Mouse (Mus musculus) neural tube, embryonic 12.5 days (tissue): ENCODE results near the gene Daam2. TPM values are rescaled to one million over a fixed set of nuclear protein-coding genes. Genes with fewer than 3 reads are reported as not detected.

Experiments
- ATAC-seq: fragments of 200-750 bp; cut with Nextera tagmentation; 2 replicates; pipeline ENCODE4 v1.8.0; 2017; ENCODE audit warnings: low read depth, mild to moderate bottlenecking, moderate TSS enrichment, moderate library complexity; ENCODE audit not compliant: low FRiP score
- H3K27ac ChIP-seq: fragments of 300-500 bp; sonication (generic); 2 replicates; pipeline ENCODE4 v1.5.1; 2016
- H3K27me3 ChIP-seq: fragments of 300-500 bp; sonication (generic); replicated peaks from 2 replicates; pipeline ENCODE4 v1.6.1; 2016; ENCODE audit warnings: mild to moderate bottlenecking
- H3K36me3 ChIP-seq: fragments of 300-500 bp; sonication (generic); 2 replicates; pipeline ENCODE4 v1.6.1; 2016; ENCODE audit warnings: mild to moderate bottlenecking
- H3K4me1 ChIP-seq: fragments of 300-500 bp; sonication (generic); 2 replicates; pipeline ENCODE4 v1.6.1; 2016
- H3K4me2 ChIP-seq: fragments of 300-500 bp; sonication (generic); replicated peaks from 2 replicates; pipeline ENCODE4 v1.6.1; 2016; ENCODE audit warnings: mild to moderate bottlenecking
- H3K4me3 ChIP-seq: fragments of 300-500 bp; sonication (generic); 2 replicates; pipeline ENCODE4 v1.5.1; 2016
- H3K9ac ChIP-seq: fragments of 300-500 bp; sonication (generic); 2 replicates; pipeline ENCODE4 v1.6.1; 2016; ENCODE audit warnings: mild to moderate bottlenecking
- H3K9me3 ChIP-seq: fragments of 300-500 bp; sonication (generic); 2 replicates; pipeline ENCODE4 v1.6.1; 2016; ENCODE audit warnings: mild to moderate bottlenecking
- WGBS: fragments of 180-500 bp; shearing (Covaris S2); methylation state at CpG from one replicate; pipeline ENCODE4 v1.1.7; 2016; 5-methylcytosine and 5-hydroxymethylcytosine counted together
- polyA plus RNA-seq: library from polyadenylated mRNA; unstranded; fragments of >200 nt; fragmentation: Nextera tagmentation; extraction: Ambion mirVana; gene quantifications from 2 replicates; pipeline ENCODE4 v1.2.1, GENCODE M21; 2016

The Daam2 gene
- polyA plus RNA-seq, 1 experiment from 2014 or later, result 6.5 TPM

DNA sequence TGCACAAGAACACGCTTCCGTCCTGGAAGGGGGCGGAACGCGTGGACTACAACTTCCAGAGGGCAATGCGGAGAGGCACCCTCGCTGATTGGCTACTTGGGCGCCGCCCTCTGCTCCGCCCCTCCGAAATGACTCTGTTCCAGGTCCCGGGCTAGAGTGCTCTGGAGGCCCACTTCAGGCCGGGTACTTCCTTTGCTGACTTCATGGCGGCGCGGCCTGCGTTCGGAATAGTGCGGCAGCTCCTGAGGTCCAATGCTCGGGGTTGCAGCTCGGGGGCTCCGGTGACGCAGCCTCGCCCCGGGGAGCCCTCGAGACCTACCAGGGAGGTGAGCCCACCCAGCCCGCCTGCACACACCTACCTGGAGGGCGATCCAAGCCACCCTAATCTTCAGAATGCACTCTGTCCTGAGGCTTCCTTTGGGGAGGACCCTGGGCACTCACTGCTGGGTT lies 135.9 kb downstream of the Daam2 start, which contains the start of gene Mocs1:
Gene Mocs1, plus strand, starts transcription at position 124 of the 450 bp plus-strand sequence.
- Histone ChIP-seq H3K4me1 (peaks cover 7% of the 10 kb centered on the region; the same call in 1 of the 2 replicates), H3K4me3 (peak within 1 kb of the TSS; percentile 69), H3K27me3 (no peaks in the 10 kb centered on the region), H3K36me3 (no peaks in the 10 kb centered on the region), H3K9me3 (no peaks in the 10 kb centered on the region), H3K4me2 (peak within 1 kb of the TSS; percentile 94), H3K9ac (peak within 1 kb of the TSS; percentile 83), H3K27ac (no peak within 1 kb of the TSS)
- WGBS, result 1% methylated on average over 28 of the region's 28 CpGs
- peak; percentile 100 for ATAC-seq

DNA sequence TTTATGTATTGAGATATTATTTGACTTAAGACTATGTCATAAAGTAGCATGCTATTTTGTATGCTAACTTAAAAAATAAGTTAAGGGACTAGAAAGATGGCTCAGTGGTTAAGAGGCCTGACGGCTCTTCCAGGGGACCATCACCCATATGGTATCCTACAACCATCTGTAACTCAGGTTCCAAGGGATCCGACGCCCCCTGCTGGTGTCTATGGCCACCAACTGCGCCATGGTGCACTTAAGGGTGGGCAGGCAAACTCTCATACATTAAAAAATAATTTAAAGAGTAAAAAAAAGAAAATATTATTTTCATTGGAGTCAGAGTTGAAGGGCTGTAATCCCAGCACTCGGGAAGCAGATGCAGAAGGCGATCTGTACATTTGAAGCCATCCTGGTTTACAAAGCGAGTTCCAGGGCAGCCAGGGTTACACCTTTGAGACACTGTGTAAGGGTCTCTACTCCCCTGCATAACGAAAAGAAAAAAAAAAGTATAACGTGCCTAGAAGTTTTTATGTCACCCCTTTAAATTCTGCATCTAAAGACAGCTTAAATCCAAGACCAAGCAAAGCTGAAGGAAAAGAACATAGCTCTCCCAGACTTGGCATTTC lies 136.4 kb downstream of the Daam2 start:
- no peaks in the 10 kb centered on the region for H3K9me3 ChIP-seq
- H3K36me3 ChIP-seq, result no peaks in the 10 kb centered on the region
- WGBS, result 19% methylated on average over 9 of the region's 9 CpGs
- H3K27me3 ChIP-seq, result no peaks in the 10 kb centered on the region
- peaks cover 7% of the 10 kb centered on the region; the same call in 1 of the 2 replicates for H3K4me1 ChIP-seq
- H3K4me3 ChIP-seq, result no peak overlapping the region
- no peak overlapping the region for H3K27ac ChIP-seq
- peak overlapping the region; percentile 94 for H3K4me2 ChIP-seq
- peak; percentile 60 for ATAC-seq
- H3K9ac ChIP-seq, result no peak overlapping the region

GRCm38 (mm10) chr17:49423872-49424271 lies 140.3 kb downstream of the Daam2 start:
- no peak overlapping the region for H3K27ac ChIP-seq
- no peaks in the 10 kb centered on the region for H3K27me3 ChIP-seq
- H3K9me3 ChIP-seq, result no peaks in the 10 kb centered on the region
- H3K36me3 ChIP-seq, result no peaks in the 10 kb centered on the region
- H3K9ac ChIP-seq, result no peak overlapping the region
- no peak overlapping the region for H3K4me2 ChIP-seq
- H3K4me3 ChIP-seq, result no peak overlapping the region
- 90% methylated on average over 3 of the region's 3 CpGs for WGBS
- peaks cover 5% of the 10 kb centered on the region; the same call in 1 of the 2 replicates for H3K4me1 ChIP-seq
- no peak for ATAC-seq

GRCm38 (mm10) chr17:49423067-49423325 lies 141.1 kb downstream of the Daam2 start:
- WGBS, result 76% methylated on average over 2 of the region's 2 CpGs
- ATAC-seq, result no peak
- Histone ChIP-seq H3K27ac (no peak overlapping the region), H3K9ac (no peak overlapping the region), H3K4me1 (no peaks in the 10 kb centered on the region), H3K36me3 (no peaks in the 10 kb centered on the region), H3K9me3 (no peaks in the 10 kb centered on the region), H3K4me3 (no peak overlapping the region), H3K27me3 (no peaks in the 10 kb centered on the region), H3K4me2 (no peak overlapping the region)

GRCm38 (mm10) chr17:49422286-49423066 lies 141.7 kb downstream of the Daam2 start:
- no peaks in the 10 kb centered on the region for H3K27me3 ChIP-seq
- no peaks in the 10 kb centered on the region for H3K4me1 ChIP-seq
- H3K4me3 ChIP-seq, result no peak overlapping the region
- H3K4me2 ChIP-seq, result no peak overlapping the region
- WGBS, result 72% methylated on average over 3 of the region's 3 CpGs
- H3K36me3 ChIP-seq, result no peaks in the 10 kb centered on the region
- no peak overlapping the region for H3K27ac ChIP-seq
- no peak overlapping the region for H3K9ac ChIP-seq
- no peaks in the 10 kb centered on the region for H3K9me3 ChIP-seq
- ATAC-seq, result no peak

- H3K27ac ChIP-seq, result no peak overlapping the region
- no peak overlapping the region for H3K4me2 ChIP-seq
- no peak for ATAC-seq
- no peaks in the 10 kb centered on the region for H3K27me3 ChIP-seq
- H3K4me3 ChIP-seq, result no peak overlapping the region
- no peak overlapping the region for H3K9ac ChIP-seq
- no peaks in the 10 kb centered on the region for H3K4me1 ChIP-seq
- no peaks in the 10 kb centered on the region for H3K9me3 ChIP-seq
- no peaks in the 10 kb centered on the region for H3K36me3 ChIP-seq
- WGBS, result 75% methylated on average over 6 of the region's 6 CpGs
Observed at GRCm38 (mm10) chr17:49419813-49420212, 144.3 kb downstream of the Daam2 start.

DNA sequence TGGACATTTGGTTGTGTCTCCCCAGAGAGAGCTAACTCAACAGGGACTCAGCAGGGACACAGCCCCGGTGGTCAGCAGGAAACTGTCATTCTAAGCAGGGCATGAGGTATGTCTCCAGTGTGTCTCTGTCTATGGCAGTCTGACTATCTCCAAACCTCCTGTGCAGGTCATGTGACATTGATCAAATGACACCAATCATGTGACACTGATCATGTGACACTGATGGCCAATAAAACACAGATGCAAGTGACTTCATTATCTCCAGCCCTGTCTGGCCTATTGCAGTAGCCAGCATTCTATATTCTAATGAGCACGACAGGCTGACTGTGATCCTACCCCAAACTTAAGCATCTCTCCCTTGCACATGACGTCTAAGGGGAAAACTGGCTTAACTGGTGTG lies 147.9 kb downstream of the Daam2 start:
- no peak for ATAC-seq
- Histone ChIP-seq H3K27me3 (no peaks in the 10 kb centered on the region), H3K27ac (no peak overlapping the region), H3K4me1 (no peaks in the 10 kb centered on the region), H3K4me3 (no peak overlapping the region), H3K9ac (no peak overlapping the region), H3K36me3 (no peaks in the 10 kb centered on the region), H3K9me3 (no peaks in the 10 kb centered on the region), H3K4me2 (no peak overlapping the region)
- WGBS, result 74% methylated on average over 3 of the region's 3 CpGs

GRCm38 (mm10) chr17:49413554-49413953 lies 150.6 kb downstream of the Daam2 start:
- H3K36me3 ChIP-seq, result no peaks in the 10 kb centered on the region
- no peak overlapping the region for H3K27ac ChIP-seq
- H3K4me3 ChIP-seq, result no peak overlapping the region
- H3K4me1 ChIP-seq, result no peaks in the 10 kb centered on the region
- 49% methylated on average over 3 of the region's 3 CpGs for WGBS
- no peak for ATAC-seq
- H3K4me2 ChIP-seq, result no peak overlapping the region
- no peaks in the 10 kb centered on the region for H3K9me3 ChIP-seq
- no peak overlapping the region for H3K9ac ChIP-seq
- no peaks in the 10 kb centered on the region for H3K27me3 ChIP-seq

- 88% methylated on average over 5 of the region's 5 CpGs for WGBS
- no peak overlapping the region for H3K4me2 ChIP-seq
Observed at GRCm38 (mm10) chr17:49412974-49413373, 151.2 kb downstream of the Daam2 start.

More at GRCm38 (mm10) chr17:49412974-49413373, 151.2 kb downstream of the Daam2 start:
- Histone ChIP-seq H3K36me3 (no peaks in the 10 kb centered on the region), H3K4me3 (no peak overlapping the region), H3K27me3 (no peaks in the 10 kb centered on the region), H3K9ac (no peak overlapping the region), H3K27ac (no peak overlapping the region), H3K4me1 (no peaks in the 10 kb centered on the region), H3K9me3 (no peaks in the 10 kb centered on the region)
- ATAC-seq, result no peak

Other genes with a start within 250 kb of the Daam2 start
- gene Mocs1, start 136.0 kb downstream of the Daam2 start, polyA plus RNA-seq, result 3.2 and 4.4 TPM in 2 replicates
- 3.5 and 3.8 TPM in 2 replicates for gene Kif6, start 50.8 kb upstream of the Daam2 start, polyA plus RNA-seq